Mouse (Mus musculus) myocyte (in vitro differentiated cells): ENCODE results near the gene Ly9.

ENCODE experiments used
- CEBPB ChIP-seq: IDR thresholded peaks from 2 replicates; pipeline ENCODE4 v1.6.1; 2011; ENCODE audit warnings: mild to moderate bottlenecking, moderate library complexity; ENCODE audit not compliant: poor library complexity, insufficient read depth, severe bottlenecking
- MAX ChIP-seq: IDR thresholded peaks from one replicate; pipeline ENCODE4 v1.6.1; 2011; ENCODE audit warnings: low read depth, mild to moderate bottlenecking, control low read depth
- POLR2AphosphoS2 ChIP-seq: IDR thresholded peaks from one replicate; pipeline ENCODE4 v1.6.1; 2011; ENCODE audit warnings: low read depth, control low read depth; ENCODE audit not compliant: insufficient read length
- USF1 ChIP-seq: IDR thresholded peaks from one replicate; pipeline ENCODE4 v1.6.1; 2011; ENCODE audit warnings: low read depth, mild to moderate bottlenecking, control low read depth, moderate library complexity

DNA sequence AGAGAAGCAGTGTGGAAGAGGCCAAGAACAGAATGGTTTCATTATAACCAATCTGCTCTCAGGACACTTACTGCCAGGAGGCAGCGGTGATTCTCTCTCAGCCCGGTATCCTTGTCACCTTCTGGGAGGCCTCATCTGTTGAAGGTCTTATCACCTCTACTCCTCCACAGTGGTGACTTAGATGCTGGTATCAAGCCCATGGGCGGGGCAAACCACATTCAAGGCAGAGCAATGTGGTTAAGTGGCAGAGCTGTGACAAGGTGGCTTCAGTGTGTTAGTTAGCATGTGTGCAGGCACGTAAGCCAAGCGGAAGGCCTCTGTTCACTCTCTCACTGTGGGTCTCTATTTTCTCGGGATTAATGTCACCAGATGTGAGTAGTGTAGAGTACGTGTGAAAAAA is 36.4 kb upstream of the Ly9 start:
- TF ChIP-seq CEBPB (no peak), MAX (no peak), POLR2AphosphoS2 (no peak), USF1 (no peak)
